Comparison of ENCODE assay signal across 10 mouse cellular contexts in the genomic region with DNA sequence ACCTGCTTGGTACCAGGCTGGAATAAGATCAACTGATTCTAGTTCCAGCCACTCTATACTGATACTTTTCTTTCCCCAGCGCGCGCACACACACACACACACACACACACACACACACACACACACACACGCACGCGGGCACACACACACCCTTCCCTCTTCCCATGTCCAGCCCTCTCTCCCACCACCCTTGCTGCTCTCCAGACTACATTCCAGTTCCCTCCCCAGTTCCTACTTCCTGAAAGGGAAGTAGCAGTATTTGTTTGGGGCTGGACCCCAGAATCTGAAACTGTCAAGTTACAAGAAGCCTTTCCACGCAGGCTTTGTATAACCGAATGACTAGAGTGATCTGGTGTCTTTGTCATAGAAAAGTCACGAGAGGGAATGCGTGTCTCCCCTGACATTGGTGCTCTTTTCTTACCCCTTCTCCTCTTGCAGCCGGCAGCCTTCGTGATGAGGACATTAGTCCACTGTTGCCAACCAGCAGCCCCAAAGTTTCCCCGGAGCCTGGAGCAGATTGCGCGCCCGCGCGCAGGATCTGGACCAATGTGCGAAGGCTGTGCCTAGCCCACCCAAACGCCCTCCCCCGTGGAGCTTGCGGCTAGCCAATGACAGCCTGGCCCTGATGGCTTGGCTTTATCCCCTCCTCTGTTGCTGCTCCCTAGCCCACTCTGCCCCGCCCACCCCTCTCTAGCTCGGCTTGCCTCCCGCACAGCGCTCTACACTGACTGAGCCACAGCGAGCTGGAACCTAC. TPM values are rescaled to one million over a fixed set of nuclear protein-coding genes. Genes with fewer than 3 reads are reported as not detected.
DNase-seq lines count a peak whose midpoint lies in the region; ATAC-seq and TF ChIP-seq lines count a peak whose summit lies in the region.
"Had no signal": no experiment of that assay in that cellular context is flagged by ENCODE, and none has a peak within 500 bp of the region (broad histone marks: within the 10 kb centered on the region; RNA-seq: fewer than 3 reads in every experiment).

A gene (plus strand): TSS at position 690 of the 754 bp plus-strand sequence.

- WGBS in heart, embryonic 16.5 days: 3% methylated on average over 23 of the region's 27 CpGs
- WGBS in forebrain, embryonic 12.5 days: 8% methylated on average over 27 of the region's 27 CpGs
- 4% methylated on average over 27 of the region's 27 CpGs for WGBS in intestine, postnatal 0 days
- WGBS in liver, embryonic 12.5 days (ENCODE audit: insufficient replicate concordance): 4% methylated on average over 24 of the region's 27 CpGs

- no peaks in the 10 kb centered on the region for H3K9me3 ChIP-seq in heart, embryonic 16.5 days (replicated peaks; ENCODE audit: control insufficient read depth, low read length)
- no peaks in the 10 kb centered on the region for H3K9me3 ChIP-seq in forebrain, embryonic 12.5 days
- no peaks in the 10 kb centered on the region for H3K9me3 ChIP-seq in intestine, postnatal 0 days (ENCODE audit: control insufficient read depth)
- H3K9me3 ChIP-seq in liver, embryonic 12.5 days (replicated peaks): no peaks in the 10 kb centered on the region
- H3K9me3 ChIP-seq: G1E had no signal

- no peaks in the 10 kb centered on the region for H3K36me3 ChIP-seq in heart, embryonic 16.5 days (ENCODE audit: control insufficient read depth, insufficient read depth)
- H3K36me3 ChIP-seq in forebrain, embryonic 12.5 days (replicated peaks): no peaks in the 10 kb centered on the region
- no peaks in the 10 kb centered on the region for H3K36me3 ChIP-seq in intestine, postnatal 0 days (ENCODE audit: control insufficient read depth, insufficient read depth)
- no peaks in the 10 kb centered on the region for H3K36me3 ChIP-seq in liver, embryonic 12.5 days
- H3K36me3 ChIP-seq: G1E had no signal

- peak within 1 kb of the TSS; percentile 41 for H3K4me3 ChIP-seq in heart, embryonic 16.5 days (ENCODE audit: low read length)
- H3K4me3 ChIP-seq in forebrain, embryonic 12.5 days (replicated peaks): peak within 1 kb of the TSS; percentile 39
- peak within 1 kb of the TSS; percentile 16; the same call in 1 of the 2 replicates for H3K4me3 ChIP-seq in intestine, postnatal 0 days (ENCODE audit: low read depth, low read length)
- peak within 1 kb of the TSS; percentile 15; the same call in 1 of the 2 replicates for H3K4me3 ChIP-seq in liver, embryonic 12.5 days

- ATAC-seq in heart, embryonic 16.5 days (replicated peaks; ENCODE audit: extremely low read depth, insufficient read depth, low FRiP score): peak; percentile 92
- ATAC-seq in forebrain, embryonic 12.5 days (ENCODE audit: low FRiP score): peak; percentile 100
- peak; percentile 57 for ATAC-seq in intestine, postnatal 0 days
- peak; percentile 64 for ATAC-seq in liver, embryonic 12.5 days
- ATAC-seq in CD4-positive, CD25-positive, alpha-beta regulatory T cell, adult 4 months: no peak

- DNase-seq in heart, postnatal 14 days: no peak
- peak; percentile 64 for DNase-seq in brain, embryonic 18.5 days (ENCODE audit: low read depth, low spot score)
- DNase-seq in retina, postnatal 1 day: peak; percentile 96

- peak within 1 kb of the TSS; percentile 76 for H3K4me2 ChIP-seq in heart, embryonic 16.5 days (ENCODE audit: low read depth, low read length)
- peak within 1 kb of the TSS; percentile 72 for H3K4me2 ChIP-seq in forebrain, embryonic 12.5 days
- H3K4me2 ChIP-seq in intestine, postnatal 0 days (replicated peaks; ENCODE audit: low read depth): peak within 1 kb of the TSS; percentile 60
- peak within 1 kb of the TSS; percentile 45 for H3K4me2 ChIP-seq in liver, embryonic 12.5 days

- H3K27ac ChIP-seq in heart, embryonic 16.5 days (ENCODE audit: low read length): no peak within 1 kb of the TSS
- no peak within 1 kb of the TSS for H3K27ac ChIP-seq in forebrain, embryonic 12.5 days
- H3K27ac ChIP-seq in intestine, postnatal 0 days (ENCODE audit: low read depth, low read length): no peak within 1 kb of the TSS
- no peak within 1 kb of the TSS for H3K27ac ChIP-seq in liver, embryonic 12.5 days
- H3K27ac ChIP-seq: macrophage had no signal

- H3K27me3 ChIP-seq in heart, embryonic 16.5 days (ENCODE audit: control insufficient read depth, insufficient read depth, low read length): no peaks in the 10 kb centered on the region; the same call in 1 of the 2 replicates
- H3K27me3 ChIP-seq in forebrain, embryonic 12.5 days: peaks cover 9% of the 10 kb centered on the region
- H3K27me3 ChIP-seq in intestine, postnatal 0 days (replicated peaks; ENCODE audit: control insufficient read depth, insufficient read depth, low read length): no peaks in the 10 kb centered on the region
- H3K27me3 ChIP-seq in liver, embryonic 12.5 days (replicated peaks): peaks cover 16% of the 10 kb centered on the region

- peaks cover 3% of the 10 kb centered on the region; the same call in 1 of the 2 replicates for H3K4me1 ChIP-seq in heart, embryonic 16.5 days (ENCODE audit: control insufficient read depth, insufficient read depth, low read length)
- peaks cover 12% of the 10 kb centered on the region for H3K4me1 ChIP-seq in forebrain, embryonic 12.5 days
- no peaks in the 10 kb centered on the region for H3K4me1 ChIP-seq in intestine, postnatal 0 days (replicated peaks; ENCODE audit: control insufficient read depth, insufficient read depth, low read length)
- no peaks in the 10 kb centered on the region for H3K4me1 ChIP-seq in liver, embryonic 12.5 days

- intact Hi-C loops in heart, postnatal 14 days (cut with DNase I): no loop called here

- H3K9ac ChIP-seq in heart, embryonic 16.5 days (ENCODE audit: low read length): no peak within 1 kb of the TSS
- peak within 1 kb of the TSS; percentile 47; the same call in 1 of the 2 replicates for H3K9ac ChIP-seq in forebrain, embryonic 12.5 days
- H3K9ac ChIP-seq in intestine, postnatal 0 days (ENCODE audit: low read depth, low read length): no peak within 1 kb of the TSS
- no peak within 1 kb of the TSS for H3K9ac ChIP-seq in liver, embryonic 12.5 days

- TF ChIP-seq CTCF in intestine, postnatal 0 days (IDR thresholded peaks at IDR 0.05; ENCODE audit: low read depth): no peak

RNA-seq across cellular contexts. Expression of the gene that starts here (rescaled TPM):
- 1.4 and 1.9 TPM in 2 replicates for polyA plus RNA-seq in heart, embryonic 16.5 days (2015; fragmentation: Nextera tagmentation; extraction: Ambion mirVana)
- total RNA-seq in heart, postnatal 14 days (2021): not detected
- 10.5 and 11.6 TPM in 2 replicates for polyA plus RNA-seq in forebrain, embryonic 12.5 days (2016; fragmentation: Nextera tagmentation; extraction: Ambion mirVana)
- polyA plus RNA-seq in intestine, postnatal 0 days (2015; fragmentation: Nextera tagmentation; extraction: Ambion mirVana): 0.94 and 1.1 TPM in 2 replicates
- 0.19 and 0.29 TPM in 2 replicates for polyA plus RNA-seq in liver, embryonic 12.5 days (2016; fragmentation: Nextera tagmentation; extraction: Ambion mirVana)
- polyA plus RNA-seq in CD4-positive, CD25-positive, alpha-beta regulatory T cell, adult 4 months (2017; shearing (Covaris generic)): under 1 TPM in 1 of 2 experiments, not detected in 1; 0.22 TPM
- polyA plus RNA-seq: G1E, macrophage had no signal

Comparison
In these comparisons a context has a peak if more than half of its experiments do, and no peak if none do; other contexts are left out.
1. Peak in ATAC-seq, H3K4me3 ChIP-seq and H3K4me2 ChIP-seq in liver, embryonic 12.5 days; RNA of the gene not detected or under 1 TPM.
2. DNase-seq: peak in brain, embryonic 18.5 days (single experiment) and retina, postnatal 1 day (single experiment); none in heart, postnatal 14 days (0 of 2).
3. Peak in every context shown above with its lines, with median percentiles within 50 percentile points of each other: H3K4me2 ChIP-seq and H3K4me3 ChIP-seq.